Mouse (Mus musculus) kidney, embryonic 14.5 days (tissue): ENCODE data around the gene Slc1a7. TPM values are rescaled to one million over a fixed set of nuclear protein-coding genes. Genes with fewer than 3 reads are reported as not detected.

Experiments used
- ATAC-seq: fragments of 200-750 bp; cut with Nextera tagmentation; 2 replicates; pipeline ENCODE4 v1.8.0; 2017; ENCODE audit warnings: moderate number of reproducible peaks, mild to moderate bottlenecking, moderate TSS enrichment, moderate library complexity; ENCODE audit not compliant: low FRiP score, low TSS enrichment
- H3K27ac ChIP-seq: fragments of 300-500 bp; sonication (generic); 2 replicates; pipeline ENCODE4 v1.5.1; 2014; ENCODE audit warnings: low read depth, mild to moderate bottlenecking, low read length, moderate library complexity, mixed read lengths
- H3K27me3 ChIP-seq: fragments of 300-500 bp; sonication (generic); 2 replicates; pipeline ENCODE4 v1.6.1; 2014; ENCODE audit warnings: mild to moderate bottlenecking, low read length; ENCODE audit not compliant: control insufficient read depth, insufficient read depth
- H3K36me3 ChIP-seq: fragments of 300-500 bp; sonication (generic); 2 replicates; pipeline ENCODE4 v1.6.1; 2014; ENCODE audit warnings: low read length, mixed read lengths; ENCODE audit not compliant: control insufficient read depth, insufficient read depth
- H3K4me1 ChIP-seq: fragments of 300-500 bp; sonication (generic); 2 replicates; pipeline ENCODE4 v1.6.1; 2014; ENCODE audit warnings: low read length, mixed read lengths; ENCODE audit not compliant: control insufficient read depth, insufficient read depth
- H3K4me2 ChIP-seq: fragments of 300-500 bp; sonication (generic); replicated peaks from 2 replicates; pipeline ENCODE4 v1.6.1; 2014; ENCODE audit warnings: low read depth, mild to moderate bottlenecking, low read length
- H3K4me3 ChIP-seq: fragments of 300-500 bp; sonication (generic); 2 replicates; pipeline ENCODE4 v1.5.1; 2014; ENCODE audit warnings: mild to moderate bottlenecking, low read length
- H3K9ac ChIP-seq: fragments of 300-500 bp; sonication (generic); 2 replicates; pipeline ENCODE4 v1.6.1; 2014; ENCODE audit warnings: low read depth, mild to moderate bottlenecking, low read length, moderate library complexity
- H3K9me3 ChIP-seq: fragments of 300-500 bp; sonication (generic); 2 replicates; pipeline ENCODE4 v1.6.1; 2016; ENCODE audit warnings: low read length; ENCODE audit not compliant: control insufficient read depth
- WGBS: fragments of 180-500 bp; shearing (Covaris S2); extraction: QIAGEN DNeasy Blood & Tissue Kit; methylation state at CpG from one replicate; pipeline ENCODE4 v1.1.7; 2014; 5-methylcytosine and 5-hydroxymethylcytosine counted together
- polyA plus RNA-seq: library from polyadenylated mRNA; unstranded; fragments of >200 nt; fragmentation: Nextera tagmentation; extraction: Ambion mirVana; gene quantifications from 2 replicates; pipeline ENCODE4 v1.2.1, GENCODE M21; 2014

The Slc1a7 gene
- polyA plus RNA-seq, 1 experiment from 2014 or later, result not detected

- WGBS, result 73% methylated on average over 14 of the region's 14 CpGs
- H3K27ac ChIP-seq, result no peak overlapping the region
- ATAC-seq, result no peak
Measured at GRCm38 (mm10) chr4:108015067-108015765, 47.1 kb downstream of the Slc1a7 start.

GRCm38 (mm10) chr4:108016321-108016720 lies 48.2 kb downstream of the Slc1a7 start:
- Histone ChIP-seq H3K4me3 (no peak overlapping the region), H3K27ac (no peak overlapping the region), H3K4me2 (no peak overlapping the region), H3K4me1 (no peaks in the 10 kb centered on the region), H3K36me3 (no peaks in the 10 kb centered on the region), H3K27me3 (no peaks in the 10 kb centered on the region), H3K9me3 (no peaks in the 10 kb centered on the region), H3K9ac (no peak overlapping the region)
- no peak for ATAC-seq
- WGBS, result 96% methylated on average over 3 of the region's 3 CpGs

More at GRCm38 (mm10) chr4:108015067-108015765, 47.1 kb downstream of the Slc1a7 start:
- Histone ChIP-seq H3K4me1 (no peaks in the 10 kb centered on the region), H3K9ac (no peak overlapping the region), H3K9me3 (no peaks in the 10 kb centered on the region), H3K36me3 (no peaks in the 10 kb centered on the region), H3K27me3 (no peaks in the 10 kb centered on the region), H3K4me2 (no peak overlapping the region), H3K4me3 (no peak overlapping the region)

GRCm38 (mm10) chr4:108017839-108018238 lies 49.7 kb downstream of the Slc1a7 start:
- ATAC-seq, result no peak
- Histone ChIP-seq H3K4me1 (no peaks in the 10 kb centered on the region), H3K27ac (no peak overlapping the region), H3K36me3 (no peaks in the 10 kb centered on the region), H3K4me2 (no peak overlapping the region), H3K9ac (no peak overlapping the region), H3K27me3 (no peaks in the 10 kb centered on the region), H3K9me3 (no peaks in the 10 kb centered on the region), H3K4me3 (no peak overlapping the region)
- WGBS, result 79% methylated on average over 7 of the region's 7 CpGs

GRCm38 (mm10) chr4:108018241-108018923 lies 50.2 kb downstream of the Slc1a7 start:
- Histone ChIP-seq H3K4me1 (no peaks in the 10 kb centered on the region), H3K36me3 (no peaks in the 10 kb centered on the region), H3K9ac (no peak overlapping the region; the same call in 1 of the 2 replicates), H3K4me3 (no peak overlapping the region), H3K9me3 (no peaks in the 10 kb centered on the region), H3K27me3 (no peaks in the 10 kb centered on the region), H3K4me2 (no peak overlapping the region), H3K27ac (no peak overlapping the region)
- no peak for ATAC-seq
- 39% methylated on average over 10 of the region's 10 CpGs for WGBS

GRCm38 (mm10) chr4:108018961-108019921 lies 51.1 kb downstream of the Slc1a7 start:
- H3K4me2 ChIP-seq, result no peak overlapping the region
- WGBS, result 56% methylated on average over 14 of the region's 14 CpGs
- no peak overlapping the region for H3K4me3 ChIP-seq
- ATAC-seq, result no peak
- H3K9ac ChIP-seq, result no peak overlapping the region
- H3K9me3 ChIP-seq, result no peaks in the 10 kb centered on the region
- no peaks in the 10 kb centered on the region for H3K36me3 ChIP-seq
- H3K27me3 ChIP-seq, result no peaks in the 10 kb centered on the region
- no peaks in the 10 kb centered on the region for H3K4me1 ChIP-seq
- H3K27ac ChIP-seq, result no peak overlapping the region

GRCm38 (mm10) chr4:108020178-108020577 lies 52.0 kb downstream of the Slc1a7 start:
- Histone ChIP-seq H3K27me3 (no peaks in the 10 kb centered on the region), H3K4me1 (peaks cover 7% of the 10 kb centered on the region), H3K9ac (no peak overlapping the region), H3K9me3 (no peaks in the 10 kb centered on the region), H3K4me3 (no peak overlapping the region), H3K4me2 (no peak overlapping the region), H3K36me3 (no peaks in the 10 kb centered on the region), H3K27ac (no peak overlapping the region)
- WGBS, result 88% methylated on average over 6 of the region's 6 CpGs
- no peak for ATAC-seq

GRCm38 (mm10) chr4:108023186-108023585 lies 55.1 kb downstream of the Slc1a7 start:
- Histone ChIP-seq H3K36me3 (no peaks in the 10 kb centered on the region), H3K27me3 (no peaks in the 10 kb centered on the region), H3K4me3 (no peak overlapping the region), H3K9ac (no peak overlapping the region), H3K4me1 (peaks cover 11% of the 10 kb centered on the region), H3K27ac (no peak overlapping the region), H3K9me3 (no peaks in the 10 kb centered on the region), H3K4me2 (no peak overlapping the region)
- no peak for ATAC-seq
- WGBS, result 91% methylated on average over 4 of the region's 4 CpGs

- Histone ChIP-seq H3K4me2 (no peak overlapping the region), H3K36me3 (no peaks in the 10 kb centered on the region), H3K4me3 (no peak overlapping the region), H3K4me1 (peaks cover 11% of the 10 kb centered on the region), H3K27me3 (0 out of 2 replicates have a peak, but pooled peaks cover 3% of the 10 kb centered on the region), H3K27ac (no peak overlapping the region), H3K9ac (no peak overlapping the region), H3K9me3 (no peaks in the 10 kb centered on the region)
- 42% methylated on average over 5 of the region's 5 CpGs for WGBS
- no peak for ATAC-seq
Measured at GRCm38 (mm10) chr4:108024641-108025040, 56.5 kb downstream of the Slc1a7 start.
